Comparison of ENCODE assay signal across 10 mouse cellular contexts in the genomic region with DNA sequence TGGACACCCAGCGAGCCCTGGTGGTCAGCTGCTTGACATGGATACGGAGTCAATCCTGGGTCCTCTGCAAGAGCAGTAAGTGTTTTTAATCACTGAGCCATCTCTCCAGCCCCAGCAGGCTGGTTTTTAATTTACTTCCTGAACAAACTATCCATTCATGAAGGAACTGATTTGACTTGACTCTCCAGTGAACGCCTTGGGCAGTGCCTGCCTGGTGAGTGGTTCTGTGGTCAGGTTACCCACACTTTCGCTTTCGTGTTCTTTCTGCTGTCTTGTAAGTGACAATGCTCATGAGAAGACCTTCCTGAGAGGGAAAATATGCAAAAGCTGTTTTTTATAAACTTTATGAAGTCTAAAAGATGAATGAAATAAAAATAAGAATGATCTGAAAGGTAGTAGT.
A peak's percentile ranks its signal among the peaks of the same experiment; 100 is the strongest.
DNase-seq lines count a peak whose midpoint lies in the region; ATAC-seq and TF ChIP-seq lines count a peak whose summit lies in the region.
"Had no signal": no experiment of that assay in that cellular context is flagged by ENCODE, and none has a peak within 500 bp of the region (broad histone marks: within the 10 kb centered on the region; RNA-seq: fewer than 3 reads in every experiment).

No protein-coding gene starts in this region.

- no peak overlapping the region for H3K4me2 ChIP-seq in embryonic facial prominence, embryonic 11.5 days (ENCODE audit: low read depth, low read length)
- no peak overlapping the region for H3K4me2 ChIP-seq in hindbrain, postnatal 0 days (ENCODE audit: low read depth, low read length)

- peak; percentile 9 to 13 for DNase-seq in lung, adult 18-20 months
- DNase-seq in lung, postnatal 25 days (ENCODE audit: low spot score) = no peak
- peak; percentile 24 for DNase-seq in CD4-positive, CD25-positive, alpha-beta regulatory T cell, adult 2 months (ENCODE audit: low read depth, low spot score)
- peak; percentile 40 for DNase-seq in embryonic facial prominence, embryonic 11.5 days (ENCODE audit: low spot score)
- peak; percentile 9 to 24 for DNase-seq in spleen, adult 2 months (ENCODE audit: low read depth in 1 of 2, low spot score in 2 of 2)
- DNase-seq in hindbrain, postnatal 0 days (ENCODE audit: low spot score) = no peak
- DNase-seq in right cerebral cortex, adult 18-20 months = no peak
- DNase-seq: heart, adult 11 months had no signal

- no peak overlapping the region for H3K27ac ChIP-seq in embryonic facial prominence, embryonic 11.5 days (replicated peaks; ENCODE audit: low read depth, low read length)
- no peak overlapping the region for H3K27ac ChIP-seq in spleen, adult 2 months (ENCODE audit: insufficient read depth, low read length)
- no peak overlapping the region for H3K27ac ChIP-seq in hindbrain, postnatal 0 days
- H3K27ac ChIP-seq: layer of hippocampus, adult 2 months; liver, embryonic 14.5 days had no signal

- H3K27me3 ChIP-seq in embryonic facial prominence, embryonic 11.5 days (ENCODE audit: control insufficient read depth, insufficient read depth, low read length) = no peaks in the 10 kb centered on the region; the same call in 1 of the 2 replicates
- no peaks in the 10 kb centered on the region for H3K27me3 ChIP-seq in spleen, adult 2 months (ENCODE audit: control insufficient read depth, insufficient read depth, low read length)
- H3K27me3 ChIP-seq in hindbrain, postnatal 0 days (ENCODE audit: insufficient read depth, low read length) = no peaks in the 10 kb centered on the region

- H3K36me3 ChIP-seq in embryonic facial prominence, embryonic 11.5 days (replicated peaks; ENCODE audit: control insufficient read depth, insufficient read depth, low read depth, low read length) = no peaks in the 10 kb centered on the region
- H3K36me3 ChIP-seq in spleen, adult 2 months (ENCODE audit: control insufficient read depth, insufficient read depth, low read length) = peaks cover 1% of the 10 kb centered on the region; the same call in 1 of the 2 replicates
- no peaks in the 10 kb centered on the region for H3K36me3 ChIP-seq in hindbrain, postnatal 0 days (ENCODE audit: insufficient read depth, low read length)

- H3K9ac ChIP-seq in embryonic facial prominence, embryonic 11.5 days (replicated peaks; ENCODE audit: low read length) = no peak overlapping the region
- no peak overlapping the region for H3K9ac ChIP-seq in hindbrain, postnatal 0 days (replicated peaks; ENCODE audit: low read length)
- H3K9ac ChIP-seq: liver, embryonic 14.5 days had no signal

- no peak for TF ChIP-seq CTCF in spleen, adult 2 months (IDR thresholded peaks at IDR 0.05; ENCODE audit: extremely low read depth, insufficient read depth, insufficient read length, insufficient replicate concordance)
- TF ChIP-seq CTCF in hindbrain, postnatal 0 days (IDR thresholded peaks at IDR 0.05; ENCODE audit: low read depth) = no peak

- WGBS in embryonic facial prominence, embryonic 11.5 days = 46% methylated on average over 5 of the region's 5 CpGs
- WGBS in spleen, adult 2 months = 33% methylated on average over 5 of the region's 5 CpGs
- 83% methylated on average over 5 of the region's 5 CpGs for WGBS in hindbrain, postnatal 0 days

- no peak for ATAC-seq in embryonic facial prominence, embryonic 11.5 days (replicated peaks; ENCODE audit: insufficient number of reproducible peaks, low FRiP score, low TSS enrichment, low read depth)
- no peak for ATAC-seq in hindbrain, postnatal 0 days

- no peak for TF ChIP-seq POLR2A in spleen, adult 2 months (IDR thresholded peaks at IDR 0.05; ENCODE audit: low read depth, low read length)

- H3K4me3 ChIP-seq in embryonic facial prominence, embryonic 11.5 days (ENCODE audit: low read depth, low read length) = no peak overlapping the region
- no peak overlapping the region for H3K4me3 ChIP-seq in spleen, adult 2 months (ENCODE audit: extremely low read depth, insufficient read depth, insufficient read length)
- no peak overlapping the region for H3K4me3 ChIP-seq in hindbrain, postnatal 0 days (ENCODE audit: low read length)
- H3K4me3 ChIP-seq: layer of hippocampus, adult 2 months had no signal

- H3K4me1 ChIP-seq in embryonic facial prominence, embryonic 11.5 days (ENCODE audit: control insufficient read depth, insufficient read depth, low read length) = no peaks in the 10 kb centered on the region
- H3K4me1 ChIP-seq in spleen, adult 2 months (ENCODE audit: control insufficient read depth, insufficient read depth, insufficient read length) = no peaks in the 10 kb centered on the region; the same call in 1 of the 2 replicates
- no peaks in the 10 kb centered on the region for H3K4me1 ChIP-seq in hindbrain, postnatal 0 days (ENCODE audit: insufficient read depth, low read length)

- H3K9me3 ChIP-seq in embryonic facial prominence, embryonic 11.5 days (replicated peaks; ENCODE audit: control insufficient read depth, low read length) = no peaks in the 10 kb centered on the region
- H3K9me3 ChIP-seq in hindbrain, postnatal 0 days (ENCODE audit: low read length) = no peaks in the 10 kb centered on the region

Comparison
In these comparisons a context has a peak if more than half of its experiments do, and no peak if none do; other contexts are left out.
1. DNase-seq: peak in lung, adult 18-20 months (2 of 2), CD4-positive, CD25-positive, alpha-beta regulatory T cell, adult 2 months (single experiment), embryonic facial prominence, embryonic 11.5 days (single experiment) and spleen, adult 2 months (2 of 2); none in lung, postnatal 25 days (single experiment), hindbrain, postnatal 0 days (single experiment) and right cerebral cortex, adult 18-20 months (single experiment).